Comparison of ENCODE assay signal across 8 mouse cellular contexts in the genomic region with DNA sequence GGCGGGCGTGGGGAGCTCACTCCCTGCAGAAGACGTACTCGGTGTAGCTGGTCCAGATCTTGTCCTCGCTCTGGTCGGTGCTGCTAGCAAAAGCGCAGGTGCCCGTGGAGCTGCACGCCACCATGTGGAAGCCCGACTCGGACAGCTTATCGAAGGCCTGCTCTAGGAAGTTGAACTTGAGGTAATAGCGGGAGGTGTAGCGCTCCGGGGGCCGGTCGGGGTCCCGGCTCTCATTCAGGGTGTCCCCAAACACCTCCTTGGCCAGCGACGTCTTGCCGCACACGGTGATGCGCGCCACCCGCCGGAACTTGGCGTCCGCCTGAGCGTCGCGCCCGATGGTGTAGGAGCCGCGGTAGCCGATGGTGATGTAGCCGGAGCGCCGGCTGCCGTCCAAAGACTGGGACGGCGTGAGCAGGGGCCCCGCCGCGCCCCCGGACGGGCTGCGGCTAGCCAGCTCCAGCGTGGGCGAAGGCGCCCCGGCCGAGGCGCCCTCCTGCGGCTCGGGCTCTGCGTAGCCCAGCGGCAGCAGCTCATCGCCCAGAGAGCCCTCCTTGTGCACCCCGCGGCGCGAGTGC. TPM values are rescaled to one million over a fixed set of nuclear protein-coding genes. Genes with fewer than 3 reads are reported as not detected.
DNase-seq lines count a peak whose midpoint lies in the region; ATAC-seq lines count a peak whose summit lies in the region.

No protein-coding gene starts in this region.

- peaks cover 10% of the 10 kb centered on the region; the same call in 1 of the 2 replicates for H3K4me1 ChIP-seq in intestine, embryonic 14.5 days (replicated peaks; ENCODE audit: control insufficient read depth, insufficient read depth, low read length)

- peak; percentile 51 to 59 for DNase-seq in adrenal gland, adult 18-20 months (ENCODE audit: low spot score in 2 of 2)
- DNase-seq in embryo, embryonic 10 days (ENCODE audit: low spot score): peak; percentile 78
- peak; percentile 42 to 65 for DNase-seq in gastrocnemius, postnatal 36 days
- peak; percentile 84 for DNase-seq in intestine, embryonic 14.5 days (ENCODE audit: low spot score)
- DNase-seq in left cerebral cortex, postnatal 25 days (ENCODE audit: low spot score in 2 of 2): peak; percentile 75 to 77
- DNase-seq in right cerebral cortex, postnatal 25 days: peak; percentile 78

- peaks cover 7% of the 10 kb centered on the region; the same call in 1 of the 2 replicates for H3K27me3 ChIP-seq in intestine, embryonic 14.5 days (replicated peaks; ENCODE audit: control insufficient read depth, insufficient read depth, low read length)

- H3K9ac ChIP-seq in intestine, embryonic 14.5 days (ENCODE audit: low read length): peak overlapping the region; percentile 63

- peak; percentile 18 for ATAC-seq in intestine, embryonic 14.5 days (replicated peaks; ENCODE audit: low FRiP score, low TSS enrichment, low read depth)
- peak; percentile 20 for ATAC-seq in megakaryocyte-erythroid progenitor cell, adult 5-6 weeks (replicated peaks; ENCODE audit: low FRiP score, low TSS enrichment, poor library complexity, severe bottlenecking)
- ATAC-seq in erythroid progenitor cell, adult 5-6 weeks (replicated peaks; ENCODE audit: low FRiP score, poor library complexity, severe bottlenecking): no peak

- intact Hi-C loops in gastrocnemius, postnatal 36 days (cut with DNase I): loop anchor here (5.0 kb wide), 1 partner anchor 99 kb away; no protein-coding TSS in a partner anchor
- intact Hi-C loops in left cerebral cortex, postnatal 25 days (cut with DNase I): loop anchor here (2.0 to 5.0 kb wide), 5 partner anchors 75 to 784 kb away; no protein-coding TSS in a partner anchor

- H3K4me2 ChIP-seq in intestine, embryonic 14.5 days (ENCODE audit: low read length): peak overlapping the region; percentile 92

- no peaks in the 10 kb centered on the region for H3K36me3 ChIP-seq in intestine, embryonic 14.5 days (ENCODE audit: control insufficient read depth, insufficient read depth, low read length)

- H3K9me3 ChIP-seq in intestine, embryonic 14.5 days (ENCODE audit: control insufficient read depth, low read length): no peaks in the 10 kb centered on the region

- H3K4me3 ChIP-seq in intestine, embryonic 14.5 days (ENCODE audit: low read depth, low read length): peak overlapping the region; percentile 68

- H3K27ac ChIP-seq in intestine, embryonic 14.5 days (ENCODE audit: low read depth): peak overlapping the region; percentile 94

- WGBS in intestine, embryonic 14.5 days: under 1% methylated on average over 60 of the region's 62 CpGs

RNA-seq across cellular contexts. Expression of gene Kctd12, which starts 0.9 kb away (rescaled TPM):
- total RNA-seq in adrenal gland, adult 18-20 months (2021): 10 to 100 TPM; 26.4 to 30.4 TPM
- 1 to 10 TPM; 7.1 to 7.3 TPM for total RNA-seq in gastrocnemius, postnatal 36 days (2021)
- polyA plus RNA-seq in intestine, embryonic 14.5 days (2014; fragmentation: Nextera tagmentation; extraction: Ambion mirVana): 20.3 and 22.5 TPM in 2 replicates
- total RNA-seq in left cerebral cortex, postnatal 25 days (2021): 10 to 100 TPM; 50.2 to 54.0 TPM
- total RNA-seq in megakaryocyte-erythroid progenitor cell, adult 5-6 weeks (2014; fragmentation: Nextera tagmentation): 6.3 and 7.1 TPM in 2 replicates
- 13.8 and 19.0 TPM in 2 replicates for total RNA-seq in megakaryocyte-erythroid progenitor cell, adult 5-6 weeks (2017)
- total RNA-seq in erythroid progenitor cell, adult 5-6 weeks (2015; ENCODE audit: low replicate concordance): 62.3 and 67.9 TPM in 2 replicates
- 19.2 and 20.5 TPM in 2 replicates for total RNA-seq in erythroid progenitor cell, adult 5-6 weeks (2017; ENCODE audit: low replicate concordance)
